Mouse (Mus musculus) embryo, embryonic 10.5 days (tissue): ENCODE measurements around the gene Zfp513.

Source experiments
- DNase-seq: peaks from one replicate; pipeline ENCODE4 v3.0.0-alpha.2; 2015; ENCODE audit warnings: low spot score

Gene Zfp513

DNA sequence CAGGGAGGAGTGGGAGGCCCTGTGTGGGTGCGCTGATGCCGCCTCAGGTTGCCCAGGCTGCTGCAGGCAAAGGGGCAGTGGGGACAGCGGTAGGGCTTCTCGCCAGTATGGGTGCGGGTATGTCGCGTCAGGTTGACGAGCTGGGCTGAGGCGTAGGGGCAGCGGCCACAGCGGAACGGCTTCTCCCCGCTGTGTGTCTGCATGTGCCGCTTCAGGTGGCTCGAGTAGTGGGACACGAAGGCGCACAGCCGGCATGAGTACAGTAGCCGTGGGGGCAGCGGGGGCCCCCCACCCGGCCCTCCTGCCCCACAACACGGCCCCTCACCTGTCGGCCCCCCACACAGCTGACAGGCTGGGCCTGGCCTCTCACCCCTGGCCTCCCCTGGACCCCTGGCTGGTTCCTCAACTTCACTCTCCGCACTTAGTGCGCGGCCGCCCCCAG, 1.8 kb downstream of the Zfp513 start:
- DNase-seq, result no peak

DNA sequence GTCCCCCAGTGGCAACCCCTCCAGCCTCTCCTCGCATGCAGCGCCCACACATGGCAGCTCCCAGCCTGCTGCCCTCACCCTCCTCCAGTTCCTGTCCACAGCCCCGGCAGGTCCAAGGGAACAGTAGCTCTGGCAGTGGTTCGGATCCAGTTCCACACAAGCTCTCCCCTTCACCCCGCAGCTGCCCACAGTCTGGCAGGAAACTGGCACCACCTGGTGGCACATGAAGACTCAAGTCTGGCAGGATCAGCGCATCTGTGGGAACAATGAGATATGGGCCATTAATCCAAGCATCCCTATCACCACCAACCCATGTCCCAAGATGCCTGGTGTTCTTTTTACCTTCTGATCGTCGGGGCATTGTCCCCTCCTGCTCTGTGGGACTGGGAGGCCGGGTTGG, 2.2 kb downstream of the Zfp513 start:
- no peak for DNase-seq

DNA sequence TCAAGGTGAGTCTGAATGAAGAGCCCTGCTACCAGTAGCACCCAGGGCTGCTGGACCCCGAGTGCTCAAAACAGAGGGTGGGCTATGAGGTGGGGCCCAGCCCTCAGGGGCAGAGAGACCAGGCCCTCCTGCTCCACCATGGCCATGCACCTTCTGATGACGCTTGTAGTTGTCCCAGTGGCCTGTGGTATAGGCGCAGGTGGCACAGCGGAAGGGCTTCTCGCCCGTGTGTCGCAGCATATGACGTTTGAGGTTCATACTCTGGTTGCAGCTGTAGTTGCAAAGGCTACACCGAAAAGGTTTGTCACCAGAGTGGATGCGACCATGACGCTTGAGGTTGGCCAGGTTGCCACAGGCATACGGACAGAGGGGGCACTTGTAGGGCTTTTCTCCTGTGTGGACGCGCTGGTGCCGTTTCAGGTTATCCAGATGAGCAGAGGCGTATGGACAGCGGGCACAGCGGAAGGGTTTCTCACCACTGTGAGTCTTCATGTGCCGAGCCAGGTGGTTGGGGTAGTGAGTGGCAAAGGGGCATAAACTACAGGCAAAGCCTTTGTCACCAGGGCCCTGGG, 2.7 kb downstream of the Zfp513 start:
- DNase-seq, result no peak

DNA sequence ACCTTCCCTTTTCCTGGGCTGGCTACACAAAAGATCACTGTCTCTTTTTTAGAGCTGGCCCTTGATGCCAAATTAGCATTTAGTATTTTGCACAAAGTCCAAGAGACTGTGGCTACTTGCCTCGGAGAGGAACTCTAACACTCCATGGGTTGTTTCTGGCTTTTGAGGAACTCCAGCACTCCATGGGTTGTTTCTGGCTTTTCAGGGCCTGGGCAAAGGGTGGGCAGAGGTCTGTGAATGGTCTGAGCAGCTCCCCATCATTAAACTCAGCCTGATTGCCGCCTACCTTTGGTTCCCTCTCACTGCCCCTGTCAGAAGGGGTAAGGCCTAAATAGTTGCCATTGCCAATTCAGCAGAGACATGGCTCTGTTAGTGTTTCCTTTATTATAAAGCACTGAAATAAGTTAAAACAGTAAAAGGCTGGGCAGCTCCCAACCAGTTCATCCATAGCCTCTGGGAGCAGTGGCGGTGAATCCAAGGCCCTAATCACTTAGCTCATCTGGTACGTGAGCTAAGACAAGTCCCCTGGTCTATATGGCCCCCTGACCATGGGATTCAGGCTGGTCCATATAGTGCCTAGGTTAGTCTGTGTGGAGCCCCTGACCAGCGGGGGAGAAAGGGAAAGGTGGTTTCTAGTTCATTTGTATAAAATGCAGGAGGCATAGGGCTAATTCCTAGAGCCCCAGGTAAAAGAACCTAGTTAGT, 3.3 kb downstream of the Zfp513 start:
- no peak for DNase-seq

DNA sequence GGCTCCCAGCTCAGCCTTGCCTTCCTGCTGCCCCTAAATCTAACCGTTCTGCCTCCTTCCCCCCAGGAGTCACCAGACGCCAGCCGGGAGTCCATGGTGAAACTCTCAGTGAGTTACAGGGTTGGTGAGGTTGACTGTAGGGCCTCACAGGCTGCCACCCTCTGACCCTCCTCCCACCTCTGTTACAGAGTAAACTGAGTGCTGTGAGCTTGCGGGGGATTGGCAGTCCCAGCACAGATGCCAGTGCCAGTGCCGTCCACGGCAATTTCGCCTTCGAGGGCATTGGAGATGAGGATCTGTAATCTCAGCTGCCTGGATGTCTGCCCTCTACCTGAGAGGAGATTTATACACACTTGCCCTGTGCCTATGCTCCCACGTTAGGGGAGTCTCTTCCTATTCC, 3.9 kb downstream of the Zfp513 start:
- DNase-seq, result no peak

DNA sequence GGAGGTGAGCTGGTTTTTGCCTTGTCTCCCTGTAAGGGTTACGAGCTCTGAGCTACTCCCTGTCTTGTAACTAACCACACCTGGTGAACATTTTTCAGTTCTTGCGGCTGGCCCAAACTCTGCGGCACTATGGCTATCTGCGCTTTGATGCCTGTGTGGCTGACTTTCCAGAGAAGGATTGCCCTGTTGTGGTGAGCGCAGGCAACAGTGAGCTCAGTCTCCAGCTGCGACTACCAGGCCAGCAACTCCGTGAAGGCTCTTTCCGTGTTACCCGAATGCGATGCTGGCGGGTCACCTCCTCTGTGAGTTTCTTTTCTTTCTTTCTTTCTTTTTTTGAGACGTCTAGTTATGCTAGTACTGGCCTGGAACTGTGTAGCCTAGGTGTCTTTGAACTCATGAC, 5.0 kb downstream of the Zfp513 start:
- DNase-seq, result no peak

- no peak for DNase-seq
Observed at GRCm38 (mm10) chr5:31196207-31196606, 5.9 kb downstream of the Zfp513 start.

DNA sequence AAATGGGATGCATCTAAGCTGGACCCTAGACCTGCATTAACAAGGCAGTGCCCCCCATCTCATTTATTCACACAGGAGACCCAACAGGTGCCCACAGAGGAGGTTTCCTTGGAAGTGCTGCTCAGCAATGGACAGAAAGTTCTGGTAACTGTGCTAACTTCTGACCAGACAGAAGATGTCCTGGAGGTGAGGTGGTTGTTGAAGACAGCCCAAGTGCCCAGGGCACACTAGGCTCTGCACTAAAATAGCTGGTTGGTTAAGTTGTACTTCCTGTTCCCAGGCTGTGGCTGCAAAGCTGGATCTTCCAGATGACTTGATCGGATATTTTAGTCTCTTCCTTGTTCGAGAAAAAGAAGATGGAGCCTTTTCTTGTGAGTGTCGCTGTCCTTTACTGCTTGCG, 6.4 kb downstream of the Zfp513 start:
- no peak for DNase-seq

GRCm38 (mm10) chr5:31194486-31195485, 7.3 kb downstream of the Zfp513 start:
- DNase-seq, result no peak

- peak; percentile 29 for DNase-seq
Observed at GRCm38 (mm10) chr5:31193631-31194281, 8.3 kb downstream of the Zfp513 start.

DNA sequence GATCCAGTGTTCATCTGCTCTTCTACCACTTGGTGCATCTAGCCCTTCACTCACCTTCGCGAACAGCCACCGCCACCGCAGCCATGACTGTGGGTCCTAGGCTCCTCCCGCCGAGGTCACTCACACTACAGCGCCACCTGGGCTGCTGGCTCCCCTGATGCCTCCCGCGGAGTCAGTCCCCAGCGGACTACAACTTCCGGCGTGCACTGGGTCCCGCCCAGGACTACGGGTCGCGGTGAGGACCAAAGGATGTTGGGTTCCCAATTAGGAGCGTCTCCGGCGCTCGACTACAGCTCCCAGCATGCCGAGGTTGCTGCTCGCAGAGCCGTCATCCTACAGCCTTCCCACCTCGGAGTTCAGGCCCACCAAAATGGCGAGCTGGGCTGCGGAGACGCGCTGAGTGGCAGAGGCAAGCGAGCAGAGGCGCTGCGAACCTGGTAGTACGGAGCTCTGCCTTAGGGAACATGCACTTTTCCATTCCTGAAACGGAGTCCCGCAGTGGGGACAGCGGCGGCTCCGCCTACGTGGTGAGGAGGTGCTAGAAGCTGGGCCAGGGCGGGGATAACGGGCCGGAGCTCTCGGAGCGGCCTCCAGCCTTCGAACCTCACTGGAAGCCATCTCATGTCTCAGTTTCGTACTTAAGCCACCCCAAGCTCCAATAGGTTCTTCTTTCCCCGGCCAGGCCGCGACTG, 9.0 kb downstream of the Zfp513 start, which contains the start of the genes Snx17 and Eif2b4:
Snx17 (plus strand) TSS at position 289 of the 692 bp plus-strand sequence.
Eif2b4 (minus strand) TSS at position 492 of the 692 bp plus-strand sequence.
- peak; percentile 99 for DNase-seq

- no peak for DNase-seq
Observed at GRCm38 (mm10) chr5:31192045-31192938, 9.8 kb downstream of the Zfp513 start.

- DNase-seq, result no peak
Observed at GRCm38 (mm10) chr5:31190201-31190600, 11.9 kb downstream of the Zfp513 start.

DNA sequence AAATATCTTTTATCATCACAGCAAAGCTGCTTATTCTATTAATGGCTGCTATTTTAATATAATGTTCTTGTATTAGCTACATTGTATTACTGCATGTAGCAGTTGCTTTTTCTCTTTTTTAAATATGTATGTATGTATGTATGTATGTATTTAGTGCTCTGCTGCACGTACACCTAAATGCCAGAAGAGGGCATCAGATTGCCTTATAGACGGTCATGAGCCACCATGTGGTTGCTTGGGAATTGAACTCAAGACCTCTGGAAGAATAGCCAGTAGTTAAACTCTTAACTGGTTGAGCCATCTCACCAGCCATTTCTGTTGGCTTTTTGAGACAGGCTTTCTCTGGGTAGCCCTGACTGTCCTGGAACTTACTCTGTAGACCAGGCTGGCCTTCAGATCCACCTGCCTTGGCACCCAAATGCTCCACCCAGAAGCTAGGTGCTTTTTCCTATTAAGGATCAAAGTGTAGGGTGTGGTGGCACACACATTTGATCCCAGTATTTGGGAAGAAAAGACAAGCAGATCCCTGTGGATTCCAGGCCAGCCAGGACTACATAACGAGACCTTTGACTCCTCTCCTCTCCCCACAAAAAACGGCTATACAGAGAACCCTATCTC, 13.8 kb downstream of the Zfp513 start:
- peak; percentile 36 for DNase-seq

DNA sequence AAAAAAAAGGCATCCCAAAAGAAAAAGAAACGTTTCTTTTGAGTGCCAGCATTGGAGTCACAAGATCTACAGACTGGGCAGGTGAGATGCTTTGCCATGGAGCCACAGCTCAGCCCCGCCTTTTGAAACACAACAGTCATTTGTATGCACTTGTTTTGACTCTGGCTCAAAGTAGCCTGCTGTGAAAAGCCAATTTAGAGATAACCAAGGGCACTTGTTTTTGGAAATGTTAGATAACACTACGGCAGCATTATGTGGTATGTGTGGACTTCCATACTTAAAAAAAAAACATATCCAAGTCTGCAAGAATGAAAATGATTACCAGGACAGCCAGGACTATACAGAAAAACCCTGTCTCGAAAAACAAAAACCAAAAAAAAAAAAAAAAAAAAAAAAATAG, 18.4 kb downstream of the Zfp513 start:
- no peak for DNase-seq

- DNase-seq, result no peak
Observed at GRCm38 (mm10) chr5:31181183-31181770, 20.8 kb downstream of the Zfp513 start.

- DNase-seq, result peak; percentile 96
Observed at GRCm38 (mm10) chr5:31179766-31180630, 22.1 kb downstream of the Zfp513 start, which contains the start of the genes Gm29609 and Gtf3c2. Gene Gm29609 (minus strand): TSS chr5:31179911. Gene Gtf3c2 (minus strand): TSS chr5:31180144.

- DNase-seq, result peak; percentile 62
Observed at GRCm38 (mm10) chr5:31179301-31179765, 22.8 kb downstream of the Zfp513 start.
